Mouse (Mus musculus) ES-Bruce4 (cell line): ENCODE data around the gene Psmc5. TPM values are rescaled to one million over a fixed set of nuclear protein-coding genes. Genes with fewer than 3 reads are reported as not detected.

Source experiments
- H3K27ac ChIP-seq: 2 replicates; pipeline ENCODE4 v1.5.1; 2012; ENCODE audit warnings: low read length, inconsistent platforms; ENCODE audit not compliant: insufficient read depth
- H3K27me3 ChIP-seq: 2 replicates; pipeline ENCODE4 v1.6.1; 2012; ENCODE audit warnings: mild to moderate bottlenecking, low read length, inconsistent platforms; ENCODE audit not compliant: control insufficient read depth, poor library complexity, insufficient read depth, severe bottlenecking
- H3K36me3 ChIP-seq: 2 replicates; pipeline ENCODE4 v1.6.1; 2012; ENCODE audit warnings: inconsistent platforms, mild to moderate bottlenecking, low read length, moderate library complexity; ENCODE audit not compliant: control insufficient read depth, poor library complexity, insufficient read depth, severe bottlenecking
- H3K4me1 ChIP-seq: one replicate; pipeline ENCODE4 v1.8.1; 2011; ENCODE audit warnings: low read length; ENCODE audit not compliant: control insufficient read depth, insufficient read depth
- H3K4me3 ChIP-seq: 2 replicates; pipeline ENCODE4 v1.5.1; 2011; ENCODE audit warnings: low read depth, mild to moderate bottlenecking, low read length
- H3K9ac ChIP-seq: 2 replicates; pipeline ENCODE4 v1.6.1; 2012; ENCODE audit warnings: low read depth, mild to moderate bottlenecking, inconsistent platforms; ENCODE audit not compliant: poor library complexity, severe bottlenecking
- H3K9me3 ChIP-seq: replicated peaks from 2 replicates; pipeline ENCODE4 v1.6.1; 2012; ENCODE audit warnings: mild to moderate bottlenecking, low read length, inconsistent platforms; ENCODE audit not compliant: control insufficient read depth, poor library complexity, insufficient read depth, severe bottlenecking
- CTCF ChIP-seq: IDR thresholded peaks from one replicate; pipeline ENCODE4 v1.8.1; 2011; ENCODE audit warnings: low read depth, low read length
- EP300 ChIP-seq: IDR thresholded peaks from 2 replicates; pipeline ENCODE4 v1.6.1; 2011; ENCODE audit warnings: low read depth, low read length; ENCODE audit not compliant: insufficient read depth
- POLR2A ChIP-seq: IDR thresholded peaks from one replicate; pipeline ENCODE4 v1.8.1; 2011; ENCODE audit warnings: low read length; ENCODE audit not compliant: insufficient read depth
- polyA plus RNA-seq: library from polyadenylated mRNA; stranded (reverse); fragments of >200 nt; gene quantifications from 2 replicates; pipeline ENCODE4 v1.2.4, GENCODE M21; 2011; ENCODE audit warnings: low read depth; ENCODE audit not compliant: missing spikeins, insufficient read depth, insufficient read length

Gene Psmc5
- polyA plus RNA-seq, 1 experiment, result 170 TPM

GRCm38 (mm10) chr11:106255174-106255573 lies 780 bp upstream of the Psmc5 start:
- peaks cover 55% of the 10 kb centered on the region for H3K36me3 ChIP-seq
- H3K27ac ChIP-seq, result peak overlapping the region; percentile 15; the same call in 1 of the 2 replicates
- peak overlapping the region; percentile 91 for H3K4me3 ChIP-seq
- H3K4me1 ChIP-seq, result no peaks in the 10 kb centered on the region
- TF ChIP-seq EP300, result no peak
- no peaks in the 10 kb centered on the region for H3K27me3 ChIP-seq
- H3K9me3 ChIP-seq, result no peaks in the 10 kb centered on the region
- H3K9ac ChIP-seq, result peak overlapping the region; percentile 78

GRCm38 (mm10) chr11:106256775-106257174 lies 821 bp downstream of the Psmc5 start:
- Histone ChIP-seq H3K4me3 (peak overlapping the region; percentile 63), H3K9ac (peak overlapping the region; percentile 78), H3K27me3 (no peaks in the 10 kb centered on the region), H3K36me3 (peaks cover 51% of the 10 kb centered on the region), H3K9me3 (no peaks in the 10 kb centered on the region), H3K27ac (no peak overlapping the region), H3K4me1 (no peaks in the 10 kb centered on the region)
- no peak for TF ChIP-seq CTCF
- TF ChIP-seq EP300, result no peak
- TF ChIP-seq POLR2A, result no peak

GRCm38 (mm10) chr11:106260826-106261450 lies 5.0 kb downstream of the Psmc5 start:
- no peaks in the 10 kb centered on the region for H3K4me1 ChIP-seq
- TF ChIP-seq POLR2A (no peak), EP300 (no peak), CTCF (no peak)
- no peaks in the 10 kb centered on the region for H3K9me3 ChIP-seq
- no peak overlapping the region for H3K27ac ChIP-seq
- H3K36me3 ChIP-seq, result peaks cover 61% of the 10 kb centered on the region
- H3K4me3 ChIP-seq, result no peak overlapping the region
- H3K27me3 ChIP-seq, result no peaks in the 10 kb centered on the region
- H3K9ac ChIP-seq, result no peak overlapping the region

GRCm38 (mm10) chr11:106263963-106264362 lies 8.0 kb downstream of the Psmc5 start:
- H3K27me3 ChIP-seq, result no peaks in the 10 kb centered on the region
- TF ChIP-seq CTCF, result no peak
- TF ChIP-seq EP300, result no peak
- no peak for TF ChIP-seq POLR2A

GRCm38 (mm10) chr11:106264988-106265387 lies 9.0 kb downstream of the Psmc5 start:
- no peak overlapping the region for H3K9ac ChIP-seq
- peaks cover 56% of the 10 kb centered on the region for H3K36me3 ChIP-seq
- H3K4me1 ChIP-seq, result no peaks in the 10 kb centered on the region
- no peak overlapping the region for H3K27ac ChIP-seq
- no peaks in the 10 kb centered on the region for H3K9me3 ChIP-seq
- no peaks in the 10 kb centered on the region for H3K27me3 ChIP-seq
- H3K4me3 ChIP-seq, result no peak overlapping the region
- TF ChIP-seq CTCF (no peak), EP300 (no peak), POLR2A (no peak)

More at GRCm38 (mm10) chr11:106263963-106264362, 8.0 kb downstream of the Psmc5 start:
- peaks cover 59% of the 10 kb centered on the region for H3K36me3 ChIP-seq
- H3K27ac ChIP-seq, result no peak overlapping the region
- H3K4me3 ChIP-seq, result no peak overlapping the region
- H3K9me3 ChIP-seq, result no peaks in the 10 kb centered on the region
- H3K4me1 ChIP-seq, result no peaks in the 10 kb centered on the region
- no peak overlapping the region for H3K9ac ChIP-seq

GRCm38 (mm10) chr11:106265570-106265969 lies 9.6 kb downstream of the Psmc5 start:
- no peaks in the 10 kb centered on the region for H3K27me3 ChIP-seq
- no peak overlapping the region for H3K27ac ChIP-seq
- H3K4me1 ChIP-seq, result no peaks in the 10 kb centered on the region
- no peaks in the 10 kb centered on the region for H3K9me3 ChIP-seq
- peaks cover 56% of the 10 kb centered on the region for H3K36me3 ChIP-seq
- TF ChIP-seq CTCF, result no peak
- H3K4me3 ChIP-seq, result no peak overlapping the region
- no peak overlapping the region for H3K9ac ChIP-seq
